Mouse (Mus musculus) skeletal muscle tissue, adult 2 months (tissue): ENCODE data around the gene Gjb2.

ENCODE experiments used
- DNase-seq: peaks from one replicate; pipeline ENCODE4 v3.0.0-alpha.2; 2012; ENCODE audit warnings: low read depth, low spot score

Gjb2 gene

DNA sequence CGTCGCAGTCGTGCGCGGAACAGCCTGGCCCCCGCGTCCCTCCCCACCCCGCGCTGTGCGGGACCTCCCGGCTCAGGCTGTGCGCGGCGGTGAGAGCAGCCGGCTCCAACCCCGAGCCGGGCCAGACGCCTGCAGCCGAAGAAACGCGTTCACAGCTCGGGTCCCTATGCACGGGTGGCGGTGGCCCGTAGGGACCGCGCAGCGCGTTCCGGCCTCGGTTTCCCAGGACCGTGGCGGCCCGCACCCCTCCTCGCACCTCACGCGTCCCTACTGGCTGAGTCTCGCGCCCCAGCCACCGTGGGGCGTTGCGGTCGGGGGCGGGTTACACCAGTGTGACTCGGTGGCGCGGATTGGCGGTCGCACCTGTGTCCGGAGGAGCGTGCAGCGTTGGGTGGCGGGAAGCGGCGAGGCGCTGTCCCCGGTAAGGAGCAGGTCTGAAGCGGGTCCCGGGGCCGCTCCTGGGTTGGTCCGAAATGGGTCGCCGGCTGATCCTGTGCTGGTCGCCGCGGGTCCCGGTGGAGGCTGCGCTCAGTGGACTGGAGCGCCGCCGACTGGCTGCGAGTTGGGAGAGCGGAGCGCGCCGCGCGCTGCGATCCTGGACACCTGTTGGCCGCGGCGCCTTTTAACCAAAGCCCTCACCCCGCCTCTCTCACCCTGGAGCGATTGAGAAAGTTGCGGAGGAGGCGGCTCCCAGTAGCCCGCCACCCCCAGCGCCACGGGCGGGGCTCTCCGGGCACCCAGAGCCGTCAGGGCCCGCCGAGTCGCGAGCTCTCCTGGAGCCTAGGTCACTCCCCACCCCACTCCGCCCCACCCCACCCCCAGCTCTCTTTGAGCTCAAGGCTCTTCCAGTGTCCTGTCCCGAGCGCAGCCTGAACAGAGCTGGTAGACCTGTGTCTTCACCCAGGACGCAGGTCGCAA is at the start of gene Gjb2:
Gene Gjb2 (minus strand): TSS at position 597 of the 918 bp plus-strand sequence.
- DNase-seq, result no peak

- DNase-seq, result no peak
Observed at GRCm38 (mm10) chr14:57145741-57146140, 41.2 kb upstream of the Gjb2 start.

GRCm38 (mm10) chr14:57135265-57135664 is 30.8 kb upstream of the Gjb2 start:
- no peak for DNase-seq

- DNase-seq, result no peak
Observed at GRCm38 (mm10) chr14:57133161-57133661, 28.7 kb upstream of the Gjb2 start, which contains the start of gene Gjb6. Gene Gjb6 (minus strand): TSS chr14:57133611.

GRCm38 (mm10) chr14:57127383-57127782 is 22.9 kb upstream of the Gjb2 start:
- DNase-seq, result no peak

DNA sequence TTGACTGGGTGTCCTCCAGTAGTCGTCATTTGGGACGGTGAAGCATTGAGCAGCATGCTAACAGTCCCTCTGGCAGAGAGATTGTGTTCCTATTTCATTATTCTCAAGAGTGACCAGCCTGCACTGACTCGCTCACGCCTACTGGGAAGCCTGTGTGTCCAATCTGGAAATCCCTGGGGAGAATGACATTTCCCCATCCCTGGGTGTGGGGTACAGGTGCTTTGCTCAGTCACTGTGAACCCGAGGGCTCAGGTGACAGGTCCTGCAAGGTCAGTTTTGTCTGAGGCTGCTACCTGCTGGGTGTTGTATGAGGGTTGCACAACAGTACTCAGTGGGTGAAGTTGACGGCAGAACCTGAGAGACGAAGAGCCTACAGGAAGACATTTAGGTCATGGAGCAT is 17.8 kb upstream of the Gjb2 start:
- DNase-seq, result no peak

DNA sequence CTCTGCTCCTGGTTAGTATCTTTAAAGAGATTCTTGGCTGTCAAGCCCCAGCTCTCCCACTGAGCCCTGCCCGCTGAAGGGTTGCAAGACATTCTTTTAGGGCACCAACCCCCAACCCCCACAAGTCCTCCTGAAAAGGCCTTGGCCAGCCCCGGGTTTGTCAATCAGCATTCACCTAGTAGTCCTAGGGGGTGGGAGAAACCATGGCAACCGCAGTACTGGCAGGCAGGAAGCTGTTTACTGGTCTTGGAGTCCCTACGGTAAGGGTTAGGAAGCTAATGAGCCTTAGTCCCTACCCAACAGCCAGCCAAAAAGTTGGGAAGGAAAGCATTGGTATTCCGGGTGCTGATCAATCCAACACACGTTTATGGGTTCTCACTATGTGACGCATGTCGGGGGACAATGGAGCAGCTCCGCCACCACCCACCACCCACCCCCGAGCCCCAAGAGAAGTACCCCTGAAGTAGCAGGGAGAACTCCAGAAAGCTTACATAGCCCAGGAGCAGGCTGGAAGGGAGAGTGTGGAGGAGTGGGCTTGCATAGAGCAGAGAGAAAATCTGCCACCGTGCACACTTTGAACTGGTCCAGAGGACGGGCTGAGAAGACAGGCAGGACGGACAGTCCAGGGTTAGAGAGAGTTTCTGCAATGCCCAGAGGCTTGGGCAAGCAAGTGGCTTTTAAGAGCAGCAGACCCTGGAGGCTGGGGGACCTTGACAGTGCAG is 11.5 kb upstream of the Gjb2 start, which contains the start of gene Gm4491:
Gene Gm4491 (minus strand): TSS at position 61 of the 722 bp plus-strand sequence.
- no peak for DNase-seq

GRCm38 (mm10) chr14:57109194-57109593 is 4.7 kb upstream of the Gjb2 start:
- DNase-seq, result no peak

DNA sequence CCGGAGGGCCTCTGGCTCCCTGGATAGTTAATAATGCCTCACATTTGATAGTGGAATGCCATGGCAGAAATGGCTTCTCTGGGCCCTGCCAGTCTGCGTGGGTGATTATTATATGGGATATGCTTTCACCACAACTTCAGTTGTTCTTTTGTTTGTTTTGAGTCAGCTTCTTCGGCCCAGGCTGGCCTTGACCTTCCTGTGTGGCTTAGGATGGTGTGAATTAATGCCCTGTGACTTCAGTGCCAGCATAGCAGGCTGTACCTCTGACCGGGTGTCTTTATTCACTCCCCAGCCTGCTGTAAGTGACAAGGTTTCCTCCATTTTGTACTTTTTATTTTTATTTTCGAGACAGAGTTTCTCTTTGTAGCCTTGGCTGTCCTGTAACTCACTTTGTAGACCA is 3.4 kb upstream of the Gjb2 start:
- DNase-seq, result no peak

- DNase-seq, result no peak
Observed at GRCm38 (mm10) chr14:57107091-57107490, 2.6 kb upstream of the Gjb2 start.

DNA sequence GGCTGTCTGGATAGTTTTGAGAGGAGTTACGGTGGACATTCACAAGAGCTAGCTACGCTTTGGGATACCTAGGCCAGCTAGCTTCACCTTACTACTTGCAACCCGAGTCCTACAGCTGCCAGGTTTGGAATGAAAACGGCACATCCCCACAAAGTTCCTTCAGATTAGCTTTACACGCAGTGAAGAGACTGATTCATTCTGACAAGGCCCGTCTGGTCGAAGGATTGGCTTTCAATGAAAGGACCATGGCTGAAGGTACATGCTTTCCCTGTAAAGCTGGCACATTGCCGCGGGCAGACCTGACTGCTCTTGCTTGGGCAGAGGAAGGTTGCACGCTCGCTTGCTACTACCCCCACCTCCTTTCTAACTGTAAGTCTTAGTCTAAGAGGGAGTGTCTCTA is 1.2 kb upstream of the Gjb2 start:
- no peak for DNase-seq

- DNase-seq, result no peak
Observed at GRCm38 (mm10) chr14:57105111-57105510, 609 bp upstream of the Gjb2 start.

DNA sequence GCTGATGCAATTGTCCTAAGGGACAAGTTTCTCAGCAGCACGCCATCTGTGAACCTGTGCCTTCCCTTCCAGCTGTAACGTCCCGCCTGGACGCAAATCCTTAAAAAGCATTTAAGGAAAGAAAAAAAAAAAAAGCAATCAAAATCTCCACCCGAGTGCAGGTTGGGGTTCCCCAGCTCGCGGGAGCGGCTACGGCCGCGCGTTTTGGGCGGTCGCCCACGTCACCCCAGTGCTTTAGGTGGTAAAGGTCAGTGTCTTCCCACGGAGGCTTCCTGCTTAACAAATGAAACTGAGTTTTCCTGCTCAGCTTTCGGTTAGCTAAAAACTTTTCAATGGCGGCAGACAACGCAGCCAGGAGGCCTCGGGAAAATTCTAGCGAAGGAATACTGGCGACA is 794 bp downstream of the Gjb2 start:
- DNase-seq, result no peak

DNA sequence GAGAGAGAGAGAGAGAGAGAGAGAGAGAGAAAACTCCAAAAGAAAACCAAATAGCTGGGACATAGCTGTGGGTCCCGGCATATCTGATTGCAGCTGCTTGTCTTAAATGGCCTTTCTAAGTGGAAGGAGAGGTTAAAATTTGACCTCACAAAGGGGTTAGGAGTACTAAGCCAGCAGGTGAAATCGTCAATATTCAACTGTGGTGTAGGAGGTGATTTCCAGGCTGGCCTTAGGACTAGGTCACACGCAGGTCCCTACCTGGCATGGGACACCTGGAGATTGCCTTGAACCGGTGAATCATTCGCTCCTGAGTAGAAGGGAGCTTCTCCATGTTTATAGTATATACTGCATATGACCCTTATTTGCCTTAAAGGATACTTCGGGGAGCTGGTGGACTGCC is 1.4 kb downstream of the Gjb2 start:
- no peak for DNase-seq

- DNase-seq, result no peak
Observed at GRCm38 (mm10) chr14:57101623-57102022, 2.9 kb downstream of the Gjb2 start.

DNA sequence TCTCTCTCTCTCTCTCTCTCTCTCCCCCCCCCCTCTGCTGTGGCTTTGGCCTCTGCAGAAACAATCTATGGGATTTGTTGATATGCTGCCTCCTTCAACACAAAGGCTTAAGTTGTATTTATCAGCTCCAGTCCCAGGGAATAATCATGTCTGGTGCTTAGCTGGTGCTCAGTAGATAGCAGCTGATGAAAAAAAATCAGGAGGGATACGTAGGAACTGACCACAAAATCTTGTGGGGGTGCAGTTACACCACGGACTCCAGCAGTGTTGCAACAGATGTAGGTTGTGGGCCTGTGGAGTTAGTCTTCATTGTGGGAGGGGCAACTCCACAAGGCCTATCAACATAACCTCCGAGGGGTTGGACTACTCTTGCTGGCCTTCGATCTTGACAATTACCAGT is 8.6 kb downstream of the Gjb2 start:
- DNase-seq, result no peak

DNA sequence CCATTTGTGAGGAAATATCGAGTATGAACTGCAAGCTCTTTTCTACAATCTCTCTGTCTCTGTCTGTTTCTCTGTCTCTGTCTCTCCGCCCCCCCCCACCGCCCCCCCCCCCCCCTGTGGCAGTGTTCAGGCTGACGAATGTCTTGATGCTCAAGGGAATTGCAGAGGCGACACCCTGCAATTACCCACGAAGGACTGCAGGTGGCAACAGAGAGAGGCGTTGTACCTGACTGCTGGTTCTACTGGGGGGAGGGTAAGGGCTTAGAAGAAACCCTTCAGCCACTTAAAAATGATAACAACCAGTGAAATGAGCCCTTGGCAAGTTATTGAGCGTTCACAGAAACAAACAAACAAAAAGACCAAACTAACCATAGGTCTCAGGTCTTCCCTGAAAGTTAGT is 11.5 kb downstream of the Gjb2 start:
- DNase-seq, result peak; percentile 21

DNA sequence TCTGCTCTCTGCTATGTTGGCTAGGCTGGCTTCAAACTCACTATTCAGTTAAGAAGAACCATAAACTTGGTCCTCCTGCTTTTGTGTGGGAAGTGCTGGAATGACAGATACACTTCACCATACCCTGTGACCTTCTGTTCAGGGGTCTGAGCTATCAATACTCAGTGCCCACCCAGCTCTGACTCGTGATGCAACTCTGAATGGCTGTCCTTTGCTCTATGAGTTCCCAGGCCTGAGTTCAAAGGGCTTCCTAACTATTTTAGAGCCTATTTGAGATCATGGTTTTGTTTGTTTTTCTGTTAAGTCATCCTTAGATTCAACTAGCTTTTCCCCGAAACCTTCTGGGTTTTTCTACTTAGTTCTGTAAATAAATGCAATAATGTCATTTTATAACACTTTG is 14.5 kb downstream of the Gjb2 start:
- no peak for DNase-seq

- no peak for DNase-seq
Observed at GRCm38 (mm10) chr14:57089107-57089506, 15.4 kb downstream of the Gjb2 start.

DNA sequence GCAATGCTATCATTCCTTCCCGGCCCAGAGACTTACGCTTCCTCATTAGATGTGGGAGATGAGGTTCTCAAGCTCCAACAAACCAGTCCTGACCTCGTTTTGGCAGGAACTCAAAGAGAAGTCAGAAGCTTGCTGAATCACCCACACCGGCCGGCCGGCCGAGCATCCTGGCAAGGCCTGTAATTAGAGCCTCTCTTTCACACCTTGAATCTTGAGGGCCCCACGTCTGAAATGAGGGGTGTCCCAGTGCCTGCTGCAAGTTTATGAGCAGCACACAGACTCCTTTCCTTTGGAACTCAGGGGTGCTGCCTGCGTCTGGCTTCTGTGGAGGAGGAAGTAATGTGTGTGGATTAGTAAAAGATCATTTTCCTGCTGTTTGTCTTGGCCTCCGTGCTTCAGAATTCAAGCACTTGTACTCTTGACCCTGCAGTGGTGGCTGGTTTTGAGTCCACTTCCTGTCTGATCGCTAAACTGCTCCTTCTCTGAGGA is 20.3 kb downstream of the Gjb2 start:
- no peak for DNase-seq

GRCm38 (mm10) chr14:57082863-57083262 is 21.6 kb downstream of the Gjb2 start:
- no peak for DNase-seq

DNA sequence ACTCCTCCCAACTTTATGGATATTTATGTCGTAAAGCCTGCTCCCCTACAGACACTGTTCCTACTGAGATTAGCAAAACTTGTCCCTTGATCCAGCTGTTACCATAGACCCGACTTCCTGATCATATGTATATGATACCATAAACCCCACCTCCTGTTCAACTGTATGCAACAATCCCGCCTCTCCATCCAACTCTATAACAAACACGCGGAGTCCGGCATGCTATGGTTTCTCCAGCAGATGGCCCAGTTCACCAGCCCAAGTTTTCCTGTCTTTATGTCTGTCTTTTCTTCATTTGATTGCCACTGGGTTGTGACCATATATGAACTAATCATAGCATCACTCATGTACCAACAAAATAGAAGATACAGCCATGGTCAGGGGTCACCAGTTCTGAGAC is 29.0 kb downstream of the Gjb2 start:
- DNase-seq, result no peak
